Mouse (Mus musculus) heart, postnatal 36 days (tissue): Measurements from ENCODE around the gene Lrch1. TPM values are rescaled to one million over a fixed set of nuclear protein-coding genes. Genes with fewer than 3 reads are reported as not detected.

Experiments
- DNase-seq, 2 experiments: peaks; one replicate each; pipeline ENCODE4 v3.0.0; 2021 to 2022
- intact Hi-C: fragments of 180-260 bp; cut with DNase I; formaldehyde crosslinking; loops from one replicate; pipeline ENCODE4 v1.15.1; 2025
- total RNA-seq, 2 experiments: library from RNA; stranded (reverse); gene quantifications; 2 replicates each; pipeline ENCODE4 v1.2.3; 2021

The Lrch1 gene
- total RNA-seq, 2 experiments from 2014 or later = 16.2 to 17.5 TPM

- peak; percentile 63 for DNase-seq
- intact Hi-C loops = loop anchor here (5.0 kb wide), 2 partner anchors 33 to 47 kb away; partner anchors contain the start of gene Lrch1
Observed at GRCm38 (mm10) chr14:74899953-74900704, 47.5 kb downstream of the Lrch1 start.

DNA sequence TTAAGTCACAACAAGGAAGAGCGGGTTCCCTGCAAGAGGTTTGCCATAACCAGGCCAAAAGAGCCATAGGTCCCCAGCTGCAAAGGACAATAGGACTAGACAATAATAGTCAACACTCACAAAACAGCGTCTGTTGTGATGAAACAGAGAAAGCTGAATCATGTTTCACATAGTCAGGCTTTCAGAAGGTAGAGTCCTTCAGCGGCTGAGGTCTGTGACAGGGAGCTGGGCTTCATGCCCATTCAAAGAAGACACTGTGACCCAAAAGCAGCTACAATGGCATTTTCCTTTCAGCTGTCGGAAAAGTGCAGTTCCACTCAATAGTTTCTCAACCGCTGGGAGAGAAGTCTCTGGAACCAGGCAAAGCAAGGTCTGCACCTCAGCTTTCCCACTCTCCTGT lies 48.7 kb downstream of the Lrch1 start:
- intact Hi-C loops = no loop called here
- no peak for DNase-seq

- no peak for DNase-seq
- intact Hi-C loops = no loop called here
Observed at GRCm38 (mm10) chr14:74893693-74894092, 54.0 kb downstream of the Lrch1 start.

DNA sequence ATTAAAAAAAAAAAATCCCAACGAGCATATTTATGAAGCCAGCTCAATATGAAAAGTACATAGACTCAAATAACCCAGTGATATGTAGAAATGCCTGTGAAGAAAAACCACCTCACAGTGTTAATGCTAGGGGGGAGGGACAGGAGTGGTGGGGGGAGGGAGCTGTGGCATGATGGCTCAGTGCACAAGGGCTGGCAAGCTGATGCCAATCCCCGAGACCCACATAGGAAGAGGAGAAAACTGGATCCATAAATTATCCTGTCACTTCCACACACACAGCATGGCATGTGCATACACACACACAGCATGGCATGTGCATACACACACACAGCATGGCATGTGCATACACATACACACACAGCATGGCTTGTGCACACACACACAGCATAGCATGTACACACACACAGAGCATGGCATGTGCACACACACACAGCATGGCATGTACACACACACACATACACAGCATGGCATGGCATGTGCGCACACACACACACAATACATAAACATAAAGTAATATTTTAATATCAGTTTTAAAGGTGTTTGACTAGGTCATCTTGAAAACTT lies 54.5 kb downstream of the Lrch1 start:
- DNase-seq = no peak
- intact Hi-C loops = no loop called here

GRCm38 (mm10) chr14:74889304-74889703 lies 58.4 kb downstream of the Lrch1 start:
- intact Hi-C loops = no loop called here
- no peak for DNase-seq

DNA sequence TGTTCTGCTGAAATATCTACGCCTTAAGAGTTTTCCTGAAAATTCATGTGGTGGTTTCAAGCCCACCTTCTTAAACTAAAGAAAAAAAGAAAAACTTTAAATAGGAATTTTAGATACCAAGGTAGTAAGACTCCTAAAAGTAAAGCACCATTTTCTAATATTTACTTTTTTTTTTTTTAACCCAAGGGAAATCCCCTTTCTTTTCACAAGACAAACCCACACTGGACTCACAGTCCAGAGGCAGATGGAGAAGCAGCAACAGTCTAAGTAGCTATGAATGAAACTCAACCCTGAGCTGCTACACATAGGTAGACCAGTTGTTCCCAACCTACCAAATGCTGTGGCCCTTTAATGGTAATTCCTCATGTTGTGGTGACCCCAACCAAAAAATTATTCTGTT lies 59.6 kb downstream of the Lrch1 start:
- intact Hi-C loops = no loop called here
- DNase-seq = no peak

DNA sequence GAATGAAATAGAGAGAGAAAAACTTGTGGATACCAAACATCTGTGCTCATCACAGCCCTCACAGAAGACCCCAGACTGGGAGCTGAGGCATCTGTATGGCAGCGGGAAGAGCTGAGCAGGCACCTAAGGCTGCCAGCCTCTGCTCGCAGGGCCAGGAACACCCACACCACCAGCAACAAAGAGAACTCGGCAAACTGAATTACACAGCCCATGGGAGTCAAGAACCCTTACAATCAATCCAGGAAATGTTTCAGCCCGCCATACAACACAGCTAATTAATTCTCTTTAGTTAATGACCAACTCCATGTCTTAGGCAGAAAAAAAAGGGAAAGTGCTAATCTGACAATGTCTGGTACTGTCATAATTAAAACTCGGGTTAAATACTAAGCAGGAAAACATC lies 61.2 kb downstream of the Lrch1 start:
- intact Hi-C loops = no loop called here
- DNase-seq = no peak

DNA sequence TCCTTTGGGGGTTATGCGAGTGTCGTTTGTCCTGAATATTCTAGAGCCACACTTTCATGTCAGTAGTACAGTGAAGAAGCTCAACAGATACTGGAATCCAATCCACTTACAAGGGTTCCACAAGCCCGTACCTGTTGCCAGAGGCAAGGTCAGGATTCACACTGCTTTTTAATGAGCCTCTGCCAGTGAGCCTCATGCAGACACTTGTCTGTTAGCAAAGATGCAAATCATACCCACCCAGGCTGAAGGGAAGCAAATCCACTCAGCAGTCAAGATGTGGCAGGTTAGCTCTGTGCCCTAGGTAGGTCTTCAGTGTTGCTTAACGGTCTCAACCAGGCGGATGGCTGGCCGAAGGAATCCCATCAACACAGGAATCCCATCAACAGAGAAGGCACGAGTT lies 62.8 kb downstream of the Lrch1 start:
- DNase-seq = no peak
- intact Hi-C loops = loop anchor here (5.0 kb wide), 1 partner anchor 38 kb away; no protein-coding TSS in a partner anchor

- DNase-seq = peak; percentile 55 to 58
- intact Hi-C loops = loop anchor here (5.0 kb wide), 1 partner anchor 37 kb away; no protein-coding TSS in a partner anchor
Observed at GRCm38 (mm10) chr14:74884024-74884680, 63.5 kb downstream of the Lrch1 start.

- no peak for DNase-seq
- intact Hi-C loops = loop anchor here (5.0 kb wide), 1 partner anchor 36 kb away; no protein-coding TSS in a partner anchor
Observed at GRCm38 (mm10) chr14:74883204-74883603, 64.5 kb downstream of the Lrch1 start.

- no peak for DNase-seq
- intact Hi-C loops = loop anchor here (5.0 kb wide), 1 partner anchor 35 kb away; no protein-coding TSS in a partner anchor
Observed at GRCm38 (mm10) chr14:74882754-74883153, 64.9 kb downstream of the Lrch1 start.

DNA sequence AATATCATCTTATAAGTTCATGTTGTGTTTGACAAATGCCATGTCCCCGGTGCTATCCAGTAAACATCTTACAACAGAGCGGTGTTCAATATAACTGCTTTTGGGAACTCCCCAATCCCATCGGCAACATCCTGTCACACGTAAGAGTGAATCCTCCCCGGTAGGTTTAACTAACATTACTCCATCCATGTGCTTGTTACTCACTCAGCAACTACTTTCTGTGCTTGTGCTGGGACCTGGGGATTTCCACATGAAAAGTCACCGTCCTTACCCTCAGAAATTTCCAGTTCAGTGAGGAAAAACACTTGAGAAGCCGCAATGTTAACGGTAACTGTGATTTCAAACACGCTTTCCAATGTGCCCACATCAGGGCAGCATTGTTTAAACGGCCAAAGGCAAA lies 66.8 kb downstream of the Lrch1 start:
- no peak for DNase-seq
- intact Hi-C loops = loop anchor here (5.0 kb wide), 1 partner anchor 34 kb away; no protein-coding TSS in a partner anchor

DNA sequence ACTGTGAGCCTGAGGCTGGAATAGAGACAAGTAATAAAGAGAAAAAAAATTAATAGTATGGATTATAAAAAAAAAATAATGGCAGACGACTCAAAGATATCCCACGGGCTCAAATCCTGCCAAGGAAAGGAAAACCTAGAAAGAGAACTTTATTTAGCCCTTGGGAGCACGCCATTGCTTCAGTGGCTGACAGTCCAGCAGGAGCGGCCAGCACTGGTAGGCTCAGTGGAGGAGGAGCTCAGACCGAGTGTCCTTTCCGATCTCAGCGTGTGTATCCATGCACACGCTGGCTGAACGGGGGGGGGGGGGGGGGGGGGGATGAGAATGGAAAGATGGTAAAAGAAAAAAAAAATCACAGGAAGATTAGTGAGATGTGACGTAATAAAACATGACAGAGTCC lies 68.2 kb downstream of the Lrch1 start:
- intact Hi-C loops = no loop called here
- no peak for DNase-seq

GRCm38 (mm10) chr14:74877287-74877686 lies 70.4 kb downstream of the Lrch1 start:
- DNase-seq = no peak
- intact Hi-C loops = no loop called here

DNA sequence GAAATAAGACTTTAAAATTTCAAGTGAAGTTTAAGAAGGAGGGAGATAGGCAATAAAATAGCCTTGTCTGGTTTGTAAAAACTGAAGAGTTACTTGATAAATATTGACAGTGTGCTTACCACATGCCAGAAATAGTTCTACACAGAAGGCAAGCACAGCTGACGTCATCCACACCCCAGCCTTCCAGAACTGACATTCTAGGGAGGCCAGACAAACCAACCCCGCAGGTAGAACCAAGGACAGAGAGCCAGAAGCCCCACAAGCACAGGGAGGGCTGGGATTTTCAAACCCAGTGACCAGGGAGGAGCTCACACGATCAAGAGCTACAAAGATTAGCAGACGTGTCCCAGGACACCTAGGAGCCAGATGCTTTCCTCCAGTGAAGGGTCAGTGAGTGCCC lies 76.5 kb downstream of the Lrch1 start:
- DNase-seq = peak in 1 of 2 experiments; percentile 37
- intact Hi-C loops = no loop called here

DNA sequence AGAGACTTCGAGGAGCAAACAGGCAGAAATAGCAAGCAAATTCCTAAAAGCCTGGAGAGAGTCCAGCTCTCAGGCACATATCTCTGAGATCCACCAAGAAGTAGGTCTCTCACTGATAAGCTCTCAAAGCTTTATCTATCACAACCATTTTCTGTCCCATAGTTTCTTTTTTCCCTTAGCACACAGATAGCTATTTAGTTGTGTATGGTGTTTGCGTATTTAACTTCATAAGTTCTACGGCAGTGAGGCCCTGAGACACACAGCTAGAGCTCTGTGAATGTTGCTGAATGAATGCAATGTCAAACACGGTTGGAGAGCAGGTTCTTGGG lies 78.8 kb downstream of the Lrch1 start:
- DNase-seq = no peak
- intact Hi-C loops = loop anchor here (1.0 to 5.0 kb wide), 2 partner anchors 33 to 78 kb away; partner anchors contain the start of gene Lrch1

DNA sequence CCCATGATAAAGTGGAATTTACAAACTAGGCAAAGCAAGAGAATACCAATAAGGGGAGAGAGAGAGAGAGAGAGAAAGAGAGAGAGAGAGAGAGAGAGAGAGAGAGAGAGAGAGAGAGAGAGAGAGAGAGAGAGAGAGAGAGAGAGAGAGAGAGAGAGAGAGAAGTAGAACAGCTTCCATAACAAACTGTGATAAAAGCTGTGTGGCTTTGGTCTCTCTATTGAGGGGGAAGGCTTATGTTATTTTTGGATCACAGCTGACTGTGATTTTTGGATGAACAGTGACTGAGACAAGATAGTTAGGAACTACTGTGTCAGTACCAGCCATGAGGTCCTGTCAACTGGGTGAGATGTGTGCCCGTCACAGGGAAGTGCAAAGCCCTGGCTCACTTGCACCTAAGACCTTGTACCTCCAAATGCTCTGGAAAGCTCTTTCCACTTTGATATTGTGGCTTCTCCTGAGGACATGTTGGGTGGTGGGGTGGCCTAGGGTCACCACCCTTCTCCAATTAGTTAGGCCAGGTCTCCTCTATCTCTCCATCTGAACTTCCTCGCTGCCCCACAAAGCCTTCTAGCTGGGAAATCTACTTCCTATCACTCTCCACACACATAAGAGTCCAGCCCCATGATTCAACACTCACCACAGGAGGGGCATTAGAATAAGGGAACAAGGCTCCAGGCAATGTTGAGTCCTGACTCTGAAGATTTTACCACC lies 79.3 kb downstream of the Lrch1 start:
- intact Hi-C loops = loop anchor here (5.0 kb wide), 1 partner anchor 34 kb away; no protein-coding TSS in a partner anchor

GRCm38 (mm10) chr14:74867076-74868042 lies 80.3 kb downstream of the Lrch1 start:
- intact Hi-C loops = loop anchor here (5.0 kb wide), 1 partner anchor 35 kb away; no protein-coding TSS in a partner anchor
- peak in 1 of 2 experiments; percentile 32 for DNase-seq

More for the DNA sequence above, 79.3 kb downstream of the Lrch1 start:
- DNase-seq = no peak

DNA sequence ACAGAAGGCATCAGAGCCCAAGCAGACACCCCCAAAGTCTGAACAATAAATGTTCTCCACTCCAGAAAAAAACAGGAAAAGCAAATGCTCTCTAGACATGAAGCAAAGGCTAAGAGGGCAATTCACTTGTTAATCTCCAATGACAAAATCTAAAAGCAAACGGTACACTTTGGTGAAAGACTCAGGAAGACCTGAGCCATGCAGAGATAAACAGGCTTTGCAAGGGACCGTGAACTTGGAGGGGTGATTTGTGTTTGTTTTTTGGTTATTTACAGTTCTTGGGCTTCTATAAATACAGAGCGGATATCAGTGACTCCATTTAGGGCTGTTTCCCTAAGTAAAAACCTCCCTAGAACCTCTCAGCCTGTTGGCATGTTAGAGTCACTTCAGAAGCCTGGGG lies 81.9 kb downstream of the Lrch1 start:
- DNase-seq = no peak
- intact Hi-C loops = loop anchor here (5.0 kb wide), 1 partner anchor 37 kb away; no protein-coding TSS in a partner anchor
